19 mouse cellular contexts compared by ENCODE assay signal in the genomic region with DNA sequence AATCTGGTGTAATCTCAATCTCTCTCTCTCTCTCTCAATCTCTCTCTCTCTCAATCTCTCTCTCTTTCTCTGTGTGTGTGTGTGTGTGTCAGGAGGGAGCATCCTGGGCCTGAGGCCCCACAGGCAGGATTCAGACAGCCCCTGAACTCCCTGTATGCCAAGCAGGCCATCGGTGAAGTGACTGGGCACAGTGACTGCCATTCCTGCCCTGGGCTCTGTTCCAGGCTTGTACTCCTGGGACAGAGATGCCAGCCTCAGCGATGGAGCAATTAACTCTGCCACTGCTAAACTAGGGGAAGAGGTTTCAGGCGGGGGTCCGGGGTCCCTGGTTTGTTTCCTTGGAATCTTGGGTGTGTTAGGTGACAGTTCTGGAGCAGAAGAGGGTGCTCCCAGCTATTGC. TPM values are rescaled to one million over a fixed set of nuclear protein-coding genes. Genes with fewer than 3 reads are reported as not detected.
DNase-seq lines count a peak whose midpoint lies in the region; ATAC-seq and TF ChIP-seq lines count a peak whose summit lies in the region.
"Had no signal": no experiment of that assay in that cellular context is flagged by ENCODE, and none has a peak within 500 bp of the region (broad histone marks: within the 10 kb centered on the region; RNA-seq: fewer than 3 reads in every experiment).

No protein-coding gene starts in this region.

- H3K36me3 ChIP-seq in heart, postnatal 0 days (replicated peaks; ENCODE audit: control insufficient read depth, insufficient read depth, low read length): peaks cover 12% of the 10 kb centered on the region; the same call in 1 of the 2 replicates
- H3K36me3 ChIP-seq: heart, embryonic 15.5 days had no signal

- peak; percentile 68 for DNase-seq in adrenal gland, adult 2 months
- no peak for DNase-seq in adrenal gland, adult 8-10 months
- no peak for DNase-seq in heart, postnatal 0 days (ENCODE audit: low spot score)
- DNase-seq in heart, adult 8-10 months (ENCODE audit: low spot score): no peak
- DNase-seq in 3T3-L1 (ENCODE audit: low read depth, low spot score): peak; percentile 34
- DNase-seq in gastrocnemius, postnatal 25 days: peak; percentile 67
- no peak for DNase-seq in ovary, postnatal 14 days (ENCODE audit: low spot score)
- DNase-seq in right cerebral cortex, postnatal 36 days (ENCODE audit: low spot score in 2 of 2): no peak
- DNase-seq: cerebellum, adult 9-10 months; kidney, postnatal 10 days; lung, postnatal 36 days; right cerebral cortex, postnatal 25 days; thymus, adult 2 months had no signal

- peaks cover 14% of the 10 kb centered on the region for H3K4me1 ChIP-seq in heart, postnatal 0 days (ENCODE audit: control insufficient read depth, insufficient read depth)
- H3K4me1 ChIP-seq: embryonic facial prominence, embryonic 10.5 days; limb, embryonic 12.5 days had no signal

- H3K4me3 ChIP-seq in heart, postnatal 0 days (ENCODE audit: low read depth, low read length): no peak overlapping the region
- H3K4me3 ChIP-seq: embryonic facial prominence, embryonic 10.5 days; heart, embryonic 15.5 days; limb, embryonic 12.5 days; midbrain, embryonic 12.5 days had no signal

- no peaks in the 10 kb centered on the region for H3K9me3 ChIP-seq in heart, postnatal 0 days (replicated peaks; ENCODE audit: control insufficient read depth, low read length)
- H3K9me3 ChIP-seq: embryonic facial prominence, embryonic 10.5 days; heart, embryonic 15.5 days; limb, embryonic 12.5 days; midbrain, embryonic 12.5 days had no signal

- no peak for TF ChIP-seq EP300 in heart, postnatal 0 days (IDR thresholded peaks at IDR 0.05; ENCODE audit: low read depth)

- TF ChIP-seq CTCF in heart, postnatal 0 days (IDR thresholded peaks at IDR 0.05; ENCODE audit: low read depth): no peak

- ATAC-seq in heart, postnatal 0 days (ENCODE audit: insufficient read depth, low read depth): no peak

- peak overlapping the region; percentile 94 for H3K27ac ChIP-seq in heart, postnatal 0 days (ENCODE audit: low read depth)
- H3K27ac ChIP-seq: embryonic facial prominence, embryonic 10.5 days; limb, embryonic 12.5 days; midbrain, embryonic 12.5 days had no signal

- WGBS in heart, postnatal 0 days: 53% methylated on average over 4 of the region's 4 CpGs

- no peaks in the 10 kb centered on the region for H3K27me3 ChIP-seq in heart, postnatal 0 days (ENCODE audit: control insufficient read depth, insufficient read depth, low read length)
- H3K27me3 ChIP-seq: heart, embryonic 15.5 days; midbrain, embryonic 12.5 days had no signal

- no peak overlapping the region for H3K9ac ChIP-seq in heart, postnatal 0 days (replicated peaks; ENCODE audit: low read depth, low read length)
- H3K9ac ChIP-seq: heart, embryonic 15.5 days; limb, embryonic 12.5 days; liver, postnatal 0 days; midbrain, embryonic 12.5 days had no signal

- H3K4me2 ChIP-seq in heart, postnatal 0 days (ENCODE audit: low read depth, low read length): no peak overlapping the region
- H3K4me2 ChIP-seq: heart, embryonic 15.5 days; limb, embryonic 12.5 days; midbrain, embryonic 12.5 days had no signal

RNA-seq across cellular contexts. Expression of gene Plin4, which starts 1.0 kb away (rescaled TPM):
- 100 to 1,000 TPM in 1 of 2 experiments, 10 to 100 TPM in 1; 92.6 to 121 TPM for total RNA-seq in adrenal gland, adult 2 months (2021)
- 100 and 184 TPM in 2 replicates for polyA plus RNA-seq in adrenal gland, adult 2 months (2012; rRNA removed)
- total RNA-seq in adrenal gland, adult 8-10 months (2022): 100 to 1,000 TPM in 1 of 4 experiments, 10 to 100 TPM in 3; 45.4 to 191 (median 87.0) TPM
- 47.4 and 88.5 TPM in 2 replicates for total RNA-seq in heart, postnatal 0 days (2014; rRNA removed; ENCODE audit: low replicate concordance)
- polyA plus RNA-seq in heart, postnatal 0 days (2015; fragmentation: Nextera tagmentation; extraction: Ambion mirVana): 5.9 and 9.4 TPM in 2 replicates
- total RNA-seq in heart, adult 8-10 months (2022): 100 to 1,000 TPM; 140 to 200 (median 164) TPM
- total RNA-seq in gastrocnemius, postnatal 25 days (2021): 100 to 1,000 TPM; 177 to 234 TPM

RNA-seq across cellular contexts. Expression of gene Plin5, which starts 6.8 kb away (rescaled TPM):
- 10 to 100 TPM; 59.5 to 71.9 TPM for total RNA-seq in adrenal gland, adult 2 months (2021)
- polyA plus RNA-seq in adrenal gland, adult 2 months (2012; rRNA removed): 42.9 and 91.7 TPM in 2 replicates
- 10 to 100 TPM; 20.4 to 32.6 (median 26.9) TPM for total RNA-seq in adrenal gland, adult 8-10 months (2022)
- total RNA-seq in heart, postnatal 0 days (2014; rRNA removed; ENCODE audit: low replicate concordance): 23.3 and 58.8 TPM in 2 replicates
- 55.7 and 58.3 TPM in 2 replicates for polyA plus RNA-seq in heart, postnatal 0 days (2015; fragmentation: Nextera tagmentation; extraction: Ambion mirVana)
- 100 to 1,000 TPM; 110 to 160 (median 150) TPM for total RNA-seq in heart, adult 8-10 months (2022)
- 10 to 100 TPM; 27.7 to 29.0 TPM for total RNA-seq in gastrocnemius, postnatal 25 days (2021)

RNA-seq across cellular contexts. Expression of gene Lrg1, which starts 11.2 kb away (rescaled TPM):
- total RNA-seq in adrenal gland, adult 2 months (2021): 10 to 100 TPM; 23.9 to 45.5 TPM
- polyA plus RNA-seq in adrenal gland, adult 2 months (2012; rRNA removed): 134 and 212 TPM in 2 replicates
- 10 to 100 TPM; 14.5 to 34.6 (median 16.4) TPM for total RNA-seq in adrenal gland, adult 8-10 months (2022)
- total RNA-seq in heart, postnatal 0 days (2014; rRNA removed; ENCODE audit: low replicate concordance): 4.5 and 5.1 TPM in 2 replicates
- polyA plus RNA-seq in heart, postnatal 0 days (2015; fragmentation: Nextera tagmentation; extraction: Ambion mirVana): 9.0 and 10.0 TPM in 2 replicates
- 10 to 100 TPM; 47.5 to 68.7 (median 60.4) TPM for total RNA-seq in heart, adult 8-10 months (2022)
- total RNA-seq in gastrocnemius, postnatal 25 days (2021): 10 to 100 TPM; 13.4 to 24.9 TPM
- polyA plus RNA-seq: intestine, embryonic 14.5 days; limb, embryonic 12.5 days had no signal

RNA-seq across cellular contexts. Expression of gene Sema6b, which starts 29.6 kb away (rescaled TPM):
- total RNA-seq in adrenal gland, adult 2 months (2021): 10 to 100 TPM in 1 of 2 experiments, 1 to 10 TPM in 1; 6.3 to 10.2 TPM
- polyA plus RNA-seq in adrenal gland, adult 2 months (2012; rRNA removed): 32.9 and 36.5 TPM in 2 replicates
- total RNA-seq in adrenal gland, adult 8-10 months (2022): 10 to 100 TPM in 2 of 4 experiments, 1 to 10 TPM in 2; 6.6 to 12.7 (median 10.9) TPM
- 7.9 and 10.4 TPM in 2 replicates for total RNA-seq in heart, postnatal 0 days (2014; rRNA removed; ENCODE audit: low replicate concordance)
- polyA plus RNA-seq in heart, postnatal 0 days (2015; fragmentation: Nextera tagmentation; extraction: Ambion mirVana): 0.81 and 0.93 TPM in 2 replicates
- 10 to 100 TPM in 1 of 4 experiments, 1 to 10 TPM in 3; 5.4 to 10.4 (median 8.6) TPM for total RNA-seq in heart, adult 8-10 months (2022)
- 1 to 10 TPM; 1.9 to 4.2 TPM for total RNA-seq in gastrocnemius, postnatal 25 days (2021)

RNA-seq across cellular contexts. Expression of gene Hdgfl2, which starts 31.1 kb away (rescaled TPM):
- 10 to 100 TPM; 52.7 to 63.7 TPM for total RNA-seq in adrenal gland, adult 2 months (2021)
- 93.5 and 97.9 TPM in 2 replicates for polyA plus RNA-seq in adrenal gland, adult 2 months (2012; rRNA removed)
- total RNA-seq in adrenal gland, adult 8-10 months (2022): 100 to 1,000 TPM in 1 of 4 experiments, 10 to 100 TPM in 3; 55.6 to 123 (median 80.3) TPM
- 23.9 and 35.9 TPM in 2 replicates for total RNA-seq in heart, postnatal 0 days (2014; rRNA removed; ENCODE audit: low replicate concordance)
- polyA plus RNA-seq in heart, postnatal 0 days (2015; fragmentation: Nextera tagmentation; extraction: Ambion mirVana): 52.1 TPM in 2 replicates
- total RNA-seq in heart, adult 8-10 months (2022): 10 to 100 TPM; 30.6 to 41.4 (median 35.2) TPM
- 10 to 100 TPM; 21.5 to 24.2 TPM for total RNA-seq in gastrocnemius, postnatal 25 days (2021)

Comparison
In these comparisons a context has a peak if more than half of its experiments do, and no peak if none do; other contexts are left out.
1. DNase-seq: peak in adrenal gland, adult 2 months (single experiment), 3T3-L1 (single experiment) and gastrocnemius, postnatal 25 days (single experiment); none in adrenal gland, adult 8-10 months (single experiment), heart, postnatal 0 days (single experiment), heart, adult 8-10 months (single experiment), ovary, postnatal 14 days (single experiment) and right cerebral cortex, postnatal 36 days (0 of 2).